Mouse (Mus musculus) cerebellum, adult 2 months (tissue): Measurements from ENCODE around the gene Mlip. TPM values are rescaled to one million over a fixed set of nuclear protein-coding genes. Genes with fewer than 3 reads are reported as not detected.
"Not testable (repeated sequence)": the region's sequence is repeated elsewhere in the genome, so short reads cannot be mapped to it uniquely, and the experiment has no call there.

ENCODE experiments used
- DNase-seq, 2 experiments: peaks; one replicate each; pipeline ENCODE4 v3.0.0; 2021
- H3K27ac ChIP-seq: fragments of 200-500 bp; 2 replicates; pipeline ENCODE4 v1.5.1; 2012; ENCODE audit warnings: low read length, control low read depth, inconsistent platforms; ENCODE audit not compliant: insufficient read depth
- H3K27me3 ChIP-seq: fragments of 200-500 bp; 2 replicates; pipeline ENCODE4 v1.6.1; 2012; ENCODE audit warnings: inconsistent platforms, mild to moderate bottlenecking, low read length, moderate library complexity; ENCODE audit not compliant: control insufficient read depth, insufficient read depth
- H3K4me1 ChIP-seq: fragments of 200-500 bp; 2 replicates; pipeline ENCODE4 v1.6.1; 2011; ENCODE audit warnings: low read length; ENCODE audit not compliant: control insufficient read depth, insufficient read depth
- H3K4me3 ChIP-seq: fragments of 200-500 bp; replicated peaks from 2 replicates; pipeline ENCODE3; 2011; ENCODE audit warnings: mild to moderate bottlenecking, low read depth, low read length, control low read depth; ENCODE audit not compliant: insufficient read depth
- CTCF ChIP-seq: fragments of 200-500 bp; IDR thresholded peaks from 2 replicates; pipeline ENCODE4 v1.5.1; 2011; ENCODE audit warnings: low read depth, mild to moderate bottlenecking, control low read depth, low read length, moderate library complexity, borderline replicate concordance; ENCODE audit not compliant: insufficient read depth
- POLR2A ChIP-seq: fragments of 200-500 bp; IDR thresholded peaks from 2 replicates; pipeline ENCODE4 v1.6.1; 2011; ENCODE audit warnings: low read length, control low read depth, borderline replicate concordance; ENCODE audit not compliant: insufficient read depth
- WGBS: fragments of 180-500 bp; shearing (Covaris S2); methylation state at CpG from one replicate; pipeline ENCODE4 v1.1.7; 2018; 5-methylcytosine and 5-hydroxymethylcytosine counted together
- polyA plus RNA-seq: library from polyadenylated mRNA; depleted of rRNA; stranded (reverse); fragments of >200 nt; gene quantifications from 2 replicates; pipeline ENCODE4 v1.2.3, GENCODE M21; 2012

Gene Mlip
- polyA plus RNA-seq, 1 experiment: 4.6 TPM

- Histone ChIP-seq H3K4me3 (no peak overlapping the region), H3K27me3 (no peaks in the 10 kb centered on the region)
Measured at GRCm38 (mm10) chr9:77370706-77371105, 17.9 kb upstream of the Mlip start.

GRCm38 (mm10) chr9:77369262-77369661, 16.5 kb upstream of the Mlip start:
- 38% methylated on average over 9 of the region's 9 CpGs for WGBS
- H3K4me1 ChIP-seq: no peaks in the 10 kb centered on the region
- DNase-seq: no peak
- H3K27ac ChIP-seq: no peak overlapping the region
- TF ChIP-seq POLR2A (no peak), CTCF (no peak)
- no peak overlapping the region for H3K4me3 ChIP-seq
- H3K27me3 ChIP-seq: no peaks in the 10 kb centered on the region

More at GRCm38 (mm10) chr9:77370706-77371105, 17.9 kb upstream of the Mlip start:
- H3K27ac ChIP-seq: no peak overlapping the region
- 19% methylated on average over 3 of the region's 3 CpGs for WGBS
- TF ChIP-seq CTCF (no peak), POLR2A (no peak)
- H3K4me1 ChIP-seq: no peaks in the 10 kb centered on the region
- no peak for DNase-seq

- H3K27ac ChIP-seq, DNase-seq, H3K27me3 ChIP-seq, H3K4me3 ChIP-seq, H3K4me1 ChIP-seq: not testable (repeated sequence)
- 51% methylated on average over 9 of the region's 9 CpGs for WGBS
Measured at GRCm38 (mm10) chr9:77364681-77365080, 11.9 kb upstream of the Mlip start.

- H3K4me1 ChIP-seq: no peaks in the 10 kb centered on the region
- no peak for TF ChIP-seq POLR2A
- TF ChIP-seq CTCF: no peak
Measured at GRCm38 (mm10) chr9:77362906-77363305, 10.1 kb upstream of the Mlip start.

GRCm38 (mm10) chr9:77360654-77361053, 7.9 kb upstream of the Mlip start:
- Histone ChIP-seq H3K4me3 (no peak overlapping the region), H3K4me1 (no peaks in the 10 kb centered on the region), H3K27ac (no peak overlapping the region), H3K27me3 (no peaks in the 10 kb centered on the region)
- TF ChIP-seq POLR2A (no peak), CTCF (no peak)
- WGBS: 91% methylated on average over 8 of the region's 8 CpGs
- no peak for DNase-seq

More at GRCm38 (mm10) chr9:77362906-77363305, 10.1 kb upstream of the Mlip start:
- H3K4me3 ChIP-seq: no peak overlapping the region
- DNase-seq: no peak
- no peak overlapping the region for H3K27ac ChIP-seq
- H3K27me3 ChIP-seq: no peaks in the 10 kb centered on the region

- TF ChIP-seq CTCF (no peak), POLR2A (no peak)
- WGBS: 84% methylated on average over 10 of the region's 10 CpGs
- Histone ChIP-seq H3K27ac (no peak overlapping the region), H3K4me3 (no peak overlapping the region), H3K27me3 (no peaks in the 10 kb centered on the region), H3K4me1 (no peaks in the 10 kb centered on the region)
- no peak for DNase-seq
Measured at GRCm38 (mm10) chr9:77359278-77359973, 6.7 kb upstream of the Mlip start.

- no peak overlapping the region for H3K27ac ChIP-seq
- H3K4me3 ChIP-seq: no peak overlapping the region
- no peaks in the 10 kb centered on the region for H3K4me1 ChIP-seq
- WGBS: 81% methylated on average over 4 of the region's 4 CpGs
- no peaks in the 10 kb centered on the region for H3K27me3 ChIP-seq
- TF ChIP-seq CTCF: no peak
- DNase-seq: no peak
Measured at GRCm38 (mm10) chr9:77353942-77354341, 1.2 kb upstream of the Mlip start.

GRCm38 (mm10) chr9:77347704-77348103, 5.1 kb downstream of the Mlip start:
- Histone ChIP-seq H3K4me3 (no peak overlapping the region), H3K27ac (no peak overlapping the region), H3K27me3 (no peaks in the 10 kb centered on the region), H3K4me1 (no peaks in the 10 kb centered on the region)
- TF ChIP-seq POLR2A (no peak), CTCF (no peak)
- WGBS: 76% methylated on average over 7 of the region's 7 CpGs
- no peak for DNase-seq
